Mouse (Mus musculus) limb, embryonic 14.5 days (tissue): Measurements from ENCODE around the gene Oprm1. TPM values are rescaled to one million over a fixed set of nuclear protein-coding genes. Genes with fewer than 3 reads are reported as not detected.

Experiments
- ATAC-seq: fragments of 200-750 bp; cut with Nextera tagmentation; 2 replicates; pipeline ENCODE4 v1.8.0; 2017; ENCODE audit warnings: low read depth, moderate number of reproducible peaks, moderate TSS enrichment; ENCODE audit not compliant: low FRiP score
- DNase-seq: peaks from one replicate; pipeline ENCODE4 v3.0.0-alpha.2; 2015; ENCODE audit warnings: low spot score
- H3K27ac ChIP-seq: fragments of 300-500 bp; sonication (generic); replicated peaks from 2 replicates; pipeline ENCODE4 v1.5.1; 2014; ENCODE audit warnings: low read depth, mild to moderate bottlenecking, low read length, moderate library complexity, mixed read lengths
- H3K27me3 ChIP-seq: fragments of 300-500 bp; sonication (generic); 2 replicates; pipeline ENCODE4 v1.6.1; 2014; ENCODE audit warnings: low read length, mixed read lengths; ENCODE audit not compliant: control insufficient read depth, insufficient read depth
- H3K36me3 ChIP-seq: fragments of 300-500 bp; sonication (generic); 2 replicates; pipeline ENCODE4 v1.6.1; 2014; ENCODE audit warnings: mild to moderate bottlenecking, low read length, moderate library complexity, mixed read lengths; ENCODE audit not compliant: control insufficient read depth, insufficient read depth
- H3K4me1 ChIP-seq: fragments of 300-500 bp; sonication (generic); 2 replicates; pipeline ENCODE4 v1.6.1; 2014; ENCODE audit warnings: antibody characterized with exemption, low read length, mixed read lengths; ENCODE audit not compliant: control insufficient read depth, insufficient read depth
- H3K4me2 ChIP-seq: fragments of 300-500 bp; sonication (generic); replicated peaks from 2 replicates; pipeline ENCODE4 v1.6.1; 2014; ENCODE audit warnings: low read depth, mild to moderate bottlenecking, low read length, moderate library complexity; ENCODE audit not compliant: severe bottlenecking
- H3K4me3 ChIP-seq: fragments of 300-500 bp; sonication (generic); replicated peaks from 2 replicates; pipeline ENCODE4 v1.5.1; 2014; ENCODE audit warnings: low read length
- H3K9ac ChIP-seq: fragments of 300-500 bp; sonication (generic); 2 replicates; pipeline ENCODE4 v1.6.1; 2014; ENCODE audit warnings: mild to moderate bottlenecking, low read depth, low read length, moderate library complexity; ENCODE audit not compliant: severe bottlenecking
- H3K9me3 ChIP-seq: fragments of 300-500 bp; sonication (generic); 2 replicates; pipeline ENCODE4 v1.6.1; 2016; ENCODE audit warnings: low read length; ENCODE audit not compliant: control insufficient read depth
- POLR2A ChIP-seq: fragments of 200-500 bp; IDR thresholded peaks from 2 replicates; pipeline ENCODE4 v1.8.0; 2012; ENCODE audit warnings: inconsistent platforms, mild to moderate bottlenecking, moderate library complexity, borderline replicate concordance; ENCODE audit not compliant: insufficient read depth, insufficient read length; ENCODE audit errors: extremely low read depth
- WGBS: fragments of 180-500 bp; shearing (Covaris S2); extraction: QIAGEN DNeasy Blood & Tissue Kit; methylation state at CpG from one replicate; pipeline ENCODE4 v1.1.7; 2014; 5-methylcytosine and 5-hydroxymethylcytosine counted together
- polyA plus RNA-seq, 2 experiments: library from polyadenylated mRNA; depleted of rRNA in 1 of 2; stranded (reverse) in 1 of 2; unstranded in 1 of 2; fragments of >200 nt; fragmentation: Nextera tagmentation in 1 of 2; extraction: Ambion mirVana in 1 of 2; gene quantifications; 2 replicates each; pipeline versions ENCODE4 v1.2.1 to v1.2.3; 2012 to 2014

Oprm1 gene
- polyA plus RNA-seq, 2 experiments, result not detected

- 80% methylated on average over 5 of the region's 5 CpGs for WGBS
- Histone ChIP-seq H3K36me3 (no peaks in the 10 kb centered on the region), H3K4me3 (no peak overlapping the region), H3K4me2 (no peak overlapping the region), H3K9me3 (no peaks in the 10 kb centered on the region), H3K4me1 (0 out of 2 replicates have a peak, but pooled peaks cover 7% of the 10 kb centered on the region), H3K27me3 (no peaks in the 10 kb centered on the region), H3K9ac (no peak overlapping the region), H3K27ac (no peak overlapping the region)
- no peak for TF ChIP-seq POLR2A
- no peak for DNase-seq
- ATAC-seq, result no peak
These were observed 132.2 kb downstream of the Oprm1 start for GRCm38 (mm10) chr10:6890348-6891009.

GRCm38 (mm10) chr10:6895796-6896195, 137.5 kb downstream of the Oprm1 start:
- H3K4me1 ChIP-seq, result no peaks in the 10 kb centered on the region
- H3K9me3 ChIP-seq, result no peaks in the 10 kb centered on the region
- no peak overlapping the region for H3K9ac ChIP-seq
- no peak for TF ChIP-seq POLR2A
- no peak overlapping the region for H3K27ac ChIP-seq
- H3K36me3 ChIP-seq, result no peaks in the 10 kb centered on the region
- no peak overlapping the region for H3K4me3 ChIP-seq
- H3K27me3 ChIP-seq, result no peaks in the 10 kb centered on the region
- DNase-seq (no peak), ATAC-seq (no peak)
- no peak overlapping the region for H3K4me2 ChIP-seq
- 70% methylated on average over 3 of the region's 3 CpGs for WGBS

GRCm38 (mm10) chr10:6896659-6897303, 138.5 kb downstream of the Oprm1 start:
- H3K4me1 ChIP-seq, result no peaks in the 10 kb centered on the region
- no peaks in the 10 kb centered on the region for H3K36me3 ChIP-seq
- H3K27ac ChIP-seq, result no peak overlapping the region
- H3K9me3 ChIP-seq, result no peaks in the 10 kb centered on the region
- H3K4me3 ChIP-seq, result no peak overlapping the region
- ATAC-seq, result no peak
- no peak overlapping the region for H3K9ac ChIP-seq
- no peak overlapping the region for H3K4me2 ChIP-seq
- 75% methylated on average over 3 of the region's 3 CpGs for WGBS
- H3K27me3 ChIP-seq, result no peaks in the 10 kb centered on the region
- no peak for TF ChIP-seq POLR2A
- DNase-seq, result no peak

GRCm38 (mm10) chr10:6900126-6900525, 141.8 kb downstream of the Oprm1 start:
- Histone ChIP-seq H3K4me2 (no peak overlapping the region), H3K4me1 (no peaks in the 10 kb centered on the region), H3K9me3 (no peaks in the 10 kb centered on the region), H3K36me3 (no peaks in the 10 kb centered on the region), H3K27ac (no peak overlapping the region), H3K4me3 (no peak overlapping the region), H3K27me3 (no peaks in the 10 kb centered on the region), H3K9ac (no peak overlapping the region)
- TF ChIP-seq POLR2A, result no peak
- WGBS, result 91% methylated on average over 4 of the region's 4 CpGs
- DNase-seq (no peak), ATAC-seq (no peak)

- Histone ChIP-seq H3K9ac (no peak overlapping the region), H3K4me3 (no peak overlapping the region), H3K27me3 (no peaks in the 10 kb centered on the region), H3K36me3 (no peaks in the 10 kb centered on the region), H3K27ac (no peak overlapping the region), H3K9me3 (no peaks in the 10 kb centered on the region), H3K4me1 (no peaks in the 10 kb centered on the region), H3K4me2 (no peak overlapping the region)
- WGBS, result 78% methylated on average over 3 of the region's 3 CpGs
- DNase-seq (no peak), ATAC-seq (no peak)
- no peak for TF ChIP-seq POLR2A
These were observed 143.6 kb downstream of the Oprm1 start for GRCm38 (mm10) chr10:6901819-6902393.
